Mouse (Mus musculus) layer of hippocampus, postnatal 25 days (tissue): ENCODE measurements around the gene Klf13. TPM values are rescaled to one million over a fixed set of nuclear protein-coding genes. Genes with fewer than 3 reads are reported as not detected.

Experiments used
- DNase-seq, 2 experiments: peaks; one replicate each; pipeline ENCODE4 v3.0.0; 2022; ENCODE audit warnings: mixed read lengths in 2 of 2, low spot score in 1 of 2; ENCODE audit errors: extremely low spot score in 1 of 2
- total RNA-seq, 2 experiments: library from RNA; stranded (reverse); gene quantifications; 2 replicates each; pipeline ENCODE4 v1.2.3; 2021

Klf13 gene
- total RNA-seq, 2 experiments from 2014 or later, result 204 to 216 TPM

DNA sequence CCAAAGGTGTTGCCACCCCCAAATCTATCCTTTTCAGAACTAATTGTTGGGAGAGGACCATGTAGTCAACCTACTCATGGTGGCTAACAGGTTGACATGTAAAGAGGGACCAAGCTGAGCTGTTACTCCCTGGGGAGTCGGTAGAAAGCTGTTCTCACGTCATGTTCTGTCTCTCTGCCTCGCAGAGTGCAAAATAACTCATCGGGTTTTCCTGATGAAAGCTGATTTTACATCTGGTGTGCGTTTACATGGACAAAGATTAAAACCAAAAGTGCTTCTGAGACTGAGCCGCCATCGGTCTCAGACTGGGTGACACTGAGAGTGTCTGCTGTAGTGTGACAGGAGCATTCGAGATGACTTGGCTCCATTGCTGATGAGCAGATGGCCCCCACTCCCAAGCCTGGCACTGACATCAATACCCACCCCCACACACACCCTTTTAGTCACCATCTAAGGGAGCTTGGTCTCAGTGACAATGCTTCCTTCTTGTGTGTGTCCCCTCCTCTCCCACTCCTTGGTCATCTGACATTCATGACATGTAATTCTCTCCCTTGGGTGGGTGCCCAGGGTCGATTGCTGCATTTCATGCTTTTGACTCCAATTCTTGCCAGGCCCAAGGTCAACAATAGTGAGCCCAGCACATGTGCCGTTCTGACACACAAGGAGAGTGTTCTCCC lies 12.4 kb upstream of the Klf13 start:
- peak in 1 of 2 experiments; percentile 54 for DNase-seq

- no peak for DNase-seq
These were observed 10.5 kb upstream of the Klf13 start for GRCm38 (mm10) chr7:63949176-63949575.

DNA sequence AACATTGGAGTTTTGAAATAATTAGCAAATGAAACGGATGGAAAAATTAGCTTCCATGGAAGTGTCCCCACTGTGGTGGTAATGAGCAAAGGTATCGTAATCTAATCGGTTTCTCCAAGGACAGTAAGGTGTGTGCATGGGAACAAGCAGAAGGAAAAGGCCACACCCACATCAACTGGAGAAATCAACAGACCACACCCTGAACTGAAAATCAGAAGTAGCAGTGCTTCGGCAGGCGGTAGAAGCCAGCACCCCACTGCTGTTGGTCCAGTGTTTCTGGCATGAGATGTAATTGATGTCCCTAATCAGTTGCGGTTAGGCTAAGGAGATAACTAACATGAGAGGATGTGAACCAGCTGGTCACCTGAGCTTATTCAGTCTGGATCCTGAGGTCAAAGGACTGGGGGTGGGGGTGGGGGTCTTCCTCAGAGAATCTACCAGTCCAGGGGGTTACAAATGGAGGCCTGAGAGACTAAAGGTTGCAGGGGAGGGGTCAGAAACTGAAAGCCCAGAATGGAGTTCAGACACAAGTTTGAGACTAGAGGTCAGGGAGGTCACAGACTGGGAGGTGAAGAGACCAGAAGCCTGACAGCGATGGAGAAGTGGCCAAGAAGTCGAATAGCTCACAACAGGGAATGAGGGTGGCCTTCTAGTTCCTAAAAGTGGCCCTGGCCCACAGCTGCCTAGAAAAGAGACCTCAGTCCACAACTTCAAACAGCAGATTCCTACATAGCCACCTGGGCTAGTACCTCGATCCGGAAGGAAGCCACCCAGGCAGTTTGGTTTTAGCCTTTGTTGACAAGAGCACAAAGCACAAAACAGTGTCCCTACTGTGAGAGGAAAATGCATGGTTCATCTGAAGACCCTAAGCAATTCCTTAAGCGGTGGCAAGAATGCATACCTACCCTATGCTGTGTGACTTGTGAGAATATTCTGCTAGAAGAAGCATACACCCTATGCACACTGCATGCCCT lies 9.1 kb upstream of the Klf13 start:
- no peak for DNase-seq

DNA sequence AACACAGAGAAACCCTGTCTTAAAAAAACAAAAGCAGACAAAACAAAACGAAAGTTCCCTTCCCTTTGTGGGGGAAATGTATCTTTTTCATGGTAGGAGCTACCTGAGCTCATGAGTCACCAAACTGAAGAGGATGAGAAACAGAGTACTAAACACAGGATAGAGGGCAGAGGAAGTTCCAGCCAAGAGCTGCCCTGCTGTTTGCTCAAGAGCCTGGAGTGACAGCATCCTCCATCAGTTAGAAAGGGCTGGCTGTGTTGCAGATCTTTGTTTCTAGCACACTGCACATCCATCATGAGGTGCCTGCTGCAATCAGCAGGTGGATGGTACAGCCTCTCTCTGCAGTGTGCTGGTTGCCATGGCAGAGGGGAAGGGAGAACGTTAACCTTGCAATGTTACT lies 5.2 kb upstream of the Klf13 start:
- DNase-seq, result no peak

- no peak for DNase-seq
These were observed 2.8 kb upstream of the Klf13 start for GRCm38 (mm10) chr7:63941501-63941900.

GRCm38 (mm10) chr7:63941050-63941449 lies 2.3 kb upstream of the Klf13 start:
- no peak for DNase-seq

DNA sequence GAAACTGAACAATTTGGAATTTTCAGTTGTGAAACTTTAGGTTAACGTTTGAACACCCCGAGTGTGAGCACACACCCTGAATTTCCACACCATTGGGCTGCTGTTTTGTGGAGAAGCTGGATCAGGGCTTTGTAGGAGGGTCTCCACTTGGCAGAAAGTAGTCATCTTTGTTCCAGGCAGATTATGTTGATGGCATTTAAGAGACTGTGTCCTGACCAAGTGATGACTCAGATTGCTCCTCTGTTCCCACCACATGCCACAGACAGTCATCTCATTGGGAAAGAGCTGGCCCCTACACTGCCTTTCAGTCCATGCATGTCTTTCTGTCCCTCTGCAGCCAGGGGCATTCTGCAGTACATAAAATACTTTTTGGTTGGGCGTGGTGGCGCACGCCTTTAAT lies 1.6 kb upstream of the Klf13 start:
- DNase-seq, result no peak

GRCm38 (mm10) chr7:63939397-63939951 lies 759 bp upstream of the Klf13 start:
- DNase-seq, result no peak

GRCm38 (mm10) chr7:63938066-63938913 lies 425 bp downstream of the Klf13 start:
- no peak for DNase-seq

- no peak for DNase-seq
These were observed 1.3 kb downstream of the Klf13 start for GRCm38 (mm10) chr7:63937236-63938065.

DNA sequence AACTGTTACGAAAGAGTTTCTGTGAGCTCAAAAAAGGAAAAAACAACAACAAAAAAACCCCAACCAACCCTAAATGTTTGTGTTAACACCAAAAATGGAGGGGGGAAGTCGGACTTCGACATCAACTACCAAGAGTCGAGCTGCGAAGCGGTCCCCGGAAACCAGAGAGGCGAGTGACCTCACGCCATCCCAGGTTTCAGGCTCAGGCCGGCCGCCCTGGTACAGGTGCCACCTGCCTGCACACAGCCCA lies 1.8 kb downstream of the Klf13 start:
- no peak for DNase-seq

DNA sequence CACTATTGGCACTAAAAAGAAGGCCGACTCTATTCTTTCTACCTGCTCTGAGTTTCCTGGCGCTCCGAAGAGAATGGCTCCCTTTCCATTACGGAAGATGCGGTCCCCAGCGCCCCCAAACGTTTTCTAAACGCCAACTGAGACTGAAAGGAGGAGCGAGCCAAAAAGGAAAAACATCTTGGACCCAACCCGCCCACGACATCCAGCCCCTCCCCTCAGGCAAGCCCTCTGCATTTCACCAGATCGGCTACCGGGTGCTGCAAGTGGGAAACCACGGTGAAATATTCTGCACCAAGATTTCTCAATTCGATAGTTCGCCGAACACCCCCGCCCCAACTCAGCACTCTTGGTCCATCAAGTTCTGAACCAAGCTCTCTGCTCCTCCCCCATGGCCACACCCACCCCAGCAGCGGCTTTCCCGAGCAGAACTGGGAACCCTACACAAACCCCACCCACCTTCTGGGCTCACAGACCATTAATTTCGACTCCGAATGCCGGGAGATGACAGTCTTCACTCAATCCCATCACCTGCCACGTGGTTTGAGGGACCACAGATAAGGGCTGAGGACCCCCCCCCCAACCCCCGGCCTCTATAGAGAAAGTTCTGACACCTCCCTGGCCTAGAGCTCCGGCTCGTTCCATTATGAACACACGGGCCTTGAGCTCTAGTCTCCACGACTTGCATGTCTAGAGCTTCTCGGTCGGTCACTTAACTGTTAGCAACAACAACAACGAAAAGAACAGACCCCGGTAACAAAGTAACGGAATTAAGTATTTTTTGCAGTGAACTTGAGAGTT lies 2.3 kb downstream of the Klf13 start:
- DNase-seq, result peak in 1 of 2 experiments; percentile 72

- no peak for DNase-seq
These were observed 2.9 kb downstream of the Klf13 start for GRCm38 (mm10) chr7:63935809-63936187.

GRCm38 (mm10) chr7:63934530-63934929 lies 4.2 kb downstream of the Klf13 start:
- no peak for DNase-seq

GRCm38 (mm10) chr7:63933905-63934304 lies 4.8 kb downstream of the Klf13 start:
- no peak for DNase-seq

GRCm38 (mm10) chr7:63932461-63932860 lies 6.3 kb downstream of the Klf13 start:
- DNase-seq, result no peak

- DNase-seq, result no peak
These were observed 7.9 kb downstream of the Klf13 start for GRCm38 (mm10) chr7:63930766-63931165.

DNA sequence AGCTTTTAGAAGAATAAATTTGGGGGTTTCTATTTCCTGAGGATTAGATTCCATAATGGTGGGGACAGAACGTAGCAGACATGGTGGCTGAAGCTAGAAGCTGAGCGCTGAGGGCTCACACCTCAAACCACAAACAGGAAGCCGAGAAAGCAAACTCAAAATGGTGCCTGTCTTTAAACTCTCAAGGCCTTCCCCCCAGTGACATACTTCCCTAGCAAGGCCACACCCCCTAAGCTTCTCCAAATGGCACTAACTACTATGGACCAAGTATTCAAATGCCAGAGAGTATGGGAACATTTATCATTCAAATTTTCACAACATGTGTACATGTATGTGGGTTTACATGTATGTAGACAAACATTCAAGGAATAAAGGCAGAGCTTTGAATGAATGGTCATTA lies 8.6 kb downstream of the Klf13 start:
- DNase-seq, result no peak

- DNase-seq, result no peak
These were observed 9.6 kb downstream of the Klf13 start for GRCm38 (mm10) chr7:63929080-63929479.
